Mouse (Mus musculus): ENCODE results near the gene Aph1b. TPM values are rescaled to one million over a fixed set of nuclear protein-coding genes. Genes with fewer than 3 reads are reported as not detected.

Aph1b gene
- polyA plus RNA-seq, 1 experiment: 0.01 TPM

- no peaks in the 10 kb centered on the region for H3K4me1 ChIP-seq (ENCODE audit: control insufficient read depth)
- no peaks in the 10 kb centered on the region for H3K27me3 ChIP-seq (ENCODE audit: control insufficient read depth)
- no peak overlapping the region for H3K4me3 ChIP-seq (replicated peaks)
- H3K9me3 ChIP-seq (ENCODE audit: control insufficient read depth, low read length): no peaks in the 10 kb centered on the region
- no peak for TF ChIP-seq GATA1 (IDR thresholded peaks at IDR 0.05; ENCODE audit: low read length)
- no peak for TF ChIP-seq TAL1 (IDR thresholded peaks at IDR 0.05; ENCODE audit: low read length)
- no peaks in the 10 kb centered on the region for H3K36me3 ChIP-seq (ENCODE audit: control insufficient read depth)
Measured at GRCm38 (mm10) chr9:66730556-66730955, 64.7 kb downstream of the Aph1b start.

GRCm38 (mm10) chr9:66727333-66727732 is 68.0 kb downstream of the Aph1b start:
- Histone ChIP-seq H3K4me1 (ENCODE audit: control insufficient read depth) (no peaks in the 10 kb centered on the region), H3K36me3 (ENCODE audit: control insufficient read depth) (no peaks in the 10 kb centered on the region), H3K9me3 (ENCODE audit: control insufficient read depth, low read length) (no peaks in the 10 kb centered on the region), H3K27me3 (ENCODE audit: control insufficient read depth) (no peaks in the 10 kb centered on the region), H3K4me3 (replicated peaks) (no peak overlapping the region)
- no peak for TF ChIP-seq GATA1 (IDR thresholded peaks at IDR 0.05; ENCODE audit: low read length)

GRCm38 (mm10) chr9:66725591-66725990 is 69.7 kb downstream of the Aph1b start:
- Histone ChIP-seq H3K36me3 (ENCODE audit: control insufficient read depth) (no peaks in the 10 kb centered on the region), H3K4me3 (replicated peaks) (no peak overlapping the region), H3K9me3 (ENCODE audit: control insufficient read depth, low read length) (no peaks in the 10 kb centered on the region), H3K27me3 (ENCODE audit: control insufficient read depth) (no peaks in the 10 kb centered on the region), H3K4me1 (ENCODE audit: control insufficient read depth) (no peaks in the 10 kb centered on the region)
- no peak for TF ChIP-seq GATA1 (IDR thresholded peaks at IDR 0.05; ENCODE audit: low read length)
- no peak for TF ChIP-seq TAL1 (IDR thresholded peaks at IDR 0.05; ENCODE audit: low read length)

Other genes starting within 250 kb of the Aph1b start
- 0.30 and 0.53 TPM in 2 replicates for gene Usp3, start 202.3 kb downstream of the Aph1b start, polyA plus RNA-seq (2012)
- 0.02 TPM in 1 of 2 replicates, not detected in the other for gene Car12, start 81.8 kb downstream of the Aph1b start, polyA plus RNA-seq (2012)
- not detected in 2 replicates for gene Gm10647, start 1.5 kb upstream of the Aph1b start, polyA plus RNA-seq (2012)
- 0.01 TPM in 1 of 2 replicates, not detected in the other for gene Aph1c, start 39.2 kb upstream of the Aph1b start, polyA plus RNA-seq (2012)
- gene Rab8b, start 124.2 kb upstream of the Aph1b start, polyA plus RNA-seq (2012): 0.37 and 0.53 TPM in 2 replicates
- 10.2 and 12.0 TPM in 2 replicates for gene Rps27l, start 150.6 kb upstream of the Aph1b start, polyA plus RNA-seq (2012)
- gene Lactb, start 180.0 kb upstream of the Aph1b start, polyA plus RNA-seq (2012): 0.16 and 0.20 TPM in 2 replicates